Mouse (Mus musculus): ENCODE data around the gene Rgs10. TPM values are rescaled to one million over a fixed set of nuclear protein-coding genes. Genes with fewer than 3 reads are reported as not detected.

The Rgs10 gene
- polyA plus RNA-seq, 1 experiment: 29.1 TPM

DNA sequence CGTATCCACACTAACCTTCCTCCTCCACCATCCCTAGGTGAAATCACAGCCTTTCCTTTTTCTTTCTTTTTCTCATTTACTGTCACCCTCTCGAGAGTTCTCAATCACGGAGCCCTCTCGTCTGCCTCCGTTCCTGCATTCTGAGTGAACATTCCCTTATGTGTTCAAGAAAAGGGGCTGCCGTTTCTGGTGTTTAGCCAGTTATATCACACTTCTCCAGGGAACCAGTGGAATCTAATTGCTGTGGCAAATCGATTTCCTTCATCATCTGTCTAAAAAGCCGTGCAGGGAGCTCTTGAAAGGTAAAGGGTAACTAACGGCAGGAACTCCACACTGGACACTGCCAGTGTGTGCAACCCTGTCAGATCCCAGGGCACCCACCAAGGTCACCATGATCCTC lies 87.6 kb downstream of the Rgs10 start:
- DNase-seq (ENCODE audit: low read depth): peak; percentile 31
- TF ChIP-seq POLR2A (IDR thresholded peaks at IDR 0.05; ENCODE audit: borderline replicate concordance, extremely low read depth, insufficient read depth, insufficient read length, poor library complexity, severe bottlenecking): no peak
- TF ChIP-seq CTCF (IDR thresholded peaks at IDR 0.05; ENCODE audit: borderline replicate concordance, extremely low read depth, insufficient read depth, insufficient read length): no peak

DNA sequence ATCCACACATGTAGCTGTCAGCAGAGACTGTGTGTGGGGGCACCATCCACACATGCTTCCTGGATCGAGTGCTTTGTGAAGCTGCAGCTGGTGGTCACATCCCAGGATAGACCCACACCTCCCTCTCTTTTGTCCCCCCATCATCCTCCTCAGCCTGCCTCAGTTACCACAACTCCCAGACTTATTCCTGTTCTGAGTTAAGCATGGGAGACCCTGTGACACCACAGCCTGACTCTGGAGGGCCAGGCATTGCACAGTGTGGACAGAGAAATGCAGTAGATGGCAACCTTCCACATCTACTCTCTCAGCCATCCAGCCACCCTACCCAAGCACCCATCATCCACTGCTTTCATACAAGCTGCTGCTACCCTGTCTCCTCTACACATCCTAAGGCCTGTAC lies 93.6 kb downstream of the Rgs10 start:
- no peak for DNase-seq (ENCODE audit: low read depth)
- no peak for TF ChIP-seq CTCF (IDR thresholded peaks at IDR 0.05; ENCODE audit: borderline replicate concordance, extremely low read depth, insufficient read depth, insufficient read length)
- no peak for TF ChIP-seq POLR2A (IDR thresholded peaks at IDR 0.05; ENCODE audit: borderline replicate concordance, extremely low read depth, insufficient read depth, insufficient read length, poor library complexity, severe bottlenecking)

Other genes starting within 250 kb of the Rgs10 start
- 0.68 and 0.77 TPM in 2 replicates for gene Cox6a2, start 212.4 kb downstream of the Rgs10 start, polyA plus RNA-seq (2012; rRNA removed)
- gene Armc5, start 181.4 kb downstream of the Rgs10 start, polyA plus RNA-seq (2012; rRNA removed): 17.3 and 17.8 TPM in 2 replicates
- 3.5 and 4.4 TPM in 2 replicates for gene 9130023H24Rik, start 180.7 kb downstream of the Rgs10 start, polyA plus RNA-seq (2012; rRNA removed)
- 10.4 and 21.3 TPM in 2 replicates for gene Tgfb1i1, start 171.9 kb downstream of the Rgs10 start, polyA plus RNA-seq (2012; rRNA removed)
- gene Slc5a2, start 153.1 kb downstream of the Rgs10 start, polyA plus RNA-seq (2012; rRNA removed): 0.04 TPM in 1 of 2 replicates, not detected in the other
- 27.6 and 34.2 TPM in 2 replicates for gene BC017158, start 120.6 kb downstream of the Rgs10 start, polyA plus RNA-seq (2012; rRNA removed)
- gene Tial1, start 43.0 kb upstream of the Rgs10 start, polyA plus RNA-seq (2012; rRNA removed): 141 and 169 TPM in 2 replicates
- gene Bag3, start 104.9 kb upstream of the Rgs10 start, polyA plus RNA-seq (2012; rRNA removed): 2.2 and 4.2 TPM in 2 replicates
- 124 and 191 TPM in 2 replicates for gene Inpp5f, start 192.6 kb upstream of the Rgs10 start, polyA plus RNA-seq (2012; rRNA removed)